Mouse (Mus musculus): ENCODE measurements at regions not wholly inside any gene's neighbourhood (a gene's known extent, or its start where the extent isn't known, plus 50 kb on each side); places are given as distances from the start of the nearest gene placed in this dataset.
A peak's percentile ranks its signal among the peaks of the same experiment; 100 is the strongest.

DNA sequence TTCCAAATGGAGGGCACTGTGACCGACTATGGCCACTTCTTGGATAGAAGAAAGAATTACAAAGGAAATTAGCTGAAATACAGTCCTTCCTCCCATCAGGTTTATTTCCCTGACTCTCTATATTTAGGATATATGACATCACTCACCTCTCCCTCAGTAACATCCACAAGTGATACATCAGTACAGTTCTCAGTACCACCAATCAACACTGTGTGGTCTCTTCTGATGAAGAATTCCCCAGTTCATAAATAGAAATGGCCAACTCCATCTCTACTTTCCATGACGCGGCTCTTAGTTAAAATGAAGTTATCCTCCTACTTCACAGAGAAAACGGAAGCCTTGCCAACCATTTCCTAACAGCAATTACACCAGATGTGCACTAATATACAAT lies 208.3 kb upstream of the Dio2 start:
- H3K9me3 ChIP-seq: no peaks in the 10 kb centered on the region
- no peak for DNase-seq (ENCODE audit: low spot score)
- H3K36me3 ChIP-seq (replicated peaks): no peaks in the 10 kb centered on the region
- 87% methylated on average over 4 of the region's 4 CpGs for WGBS
- no peaks in the 10 kb centered on the region for H3K4me1 ChIP-seq
- H3K27me3 ChIP-seq (replicated peaks; ENCODE audit: low read depth, poor library complexity, severe bottlenecking): no peaks in the 10 kb centered on the region
- H3K27ac ChIP-seq (replicated peaks): no peak overlapping the region
- H3K4me3 ChIP-seq: no peak overlapping the region

DNA sequence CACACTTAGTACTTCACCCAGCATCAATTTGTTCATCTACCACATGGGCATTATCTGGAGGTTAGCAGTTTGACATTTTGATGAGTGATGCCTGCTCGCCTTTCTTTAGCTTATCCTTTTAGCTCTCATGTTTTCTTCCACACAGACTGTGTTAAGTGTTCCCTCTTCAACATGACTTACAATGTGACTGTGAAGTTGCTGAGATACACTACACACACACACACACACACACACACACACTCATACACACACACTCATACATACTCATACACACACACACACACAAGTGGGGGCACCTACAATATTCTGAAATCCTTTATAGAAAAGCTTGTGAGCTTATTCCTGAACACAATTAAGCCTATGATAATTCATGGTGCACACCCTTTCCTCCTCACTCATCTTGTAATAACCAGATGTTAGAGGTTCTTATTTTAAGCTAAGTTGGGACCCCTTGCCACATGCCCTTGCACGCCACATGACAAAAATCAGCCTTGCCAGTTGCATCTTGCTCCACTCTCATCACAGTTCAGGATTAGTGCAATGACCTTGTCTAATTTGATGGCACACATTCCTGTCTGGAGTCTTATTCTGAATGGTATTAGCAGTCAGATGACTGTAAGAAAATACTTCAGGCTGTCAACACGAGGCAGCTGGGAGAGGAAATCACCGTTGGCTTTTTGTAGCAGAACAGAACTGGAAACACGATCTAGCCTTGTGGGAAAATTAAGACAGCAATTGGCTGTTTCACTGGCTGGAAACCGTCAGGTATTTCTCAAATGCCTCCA lies 207.7 kb upstream of the Dio2 start:
- H3K27ac ChIP-seq (replicated peaks): no peak overlapping the region
- 55% methylated on average over 6 of the region's 6 CpGs for WGBS
- H3K4me1 ChIP-seq: no peaks in the 10 kb centered on the region
- H3K9me3 ChIP-seq: no peaks in the 10 kb centered on the region
- DNase-seq (ENCODE audit: low spot score): peak; percentile 17
- no peaks in the 10 kb centered on the region for H3K36me3 ChIP-seq (replicated peaks)
- no peak overlapping the region for H3K4me3 ChIP-seq
- H3K27me3 ChIP-seq (replicated peaks; ENCODE audit: low read depth, poor library complexity, severe bottlenecking): no peaks in the 10 kb centered on the region

DNA sequence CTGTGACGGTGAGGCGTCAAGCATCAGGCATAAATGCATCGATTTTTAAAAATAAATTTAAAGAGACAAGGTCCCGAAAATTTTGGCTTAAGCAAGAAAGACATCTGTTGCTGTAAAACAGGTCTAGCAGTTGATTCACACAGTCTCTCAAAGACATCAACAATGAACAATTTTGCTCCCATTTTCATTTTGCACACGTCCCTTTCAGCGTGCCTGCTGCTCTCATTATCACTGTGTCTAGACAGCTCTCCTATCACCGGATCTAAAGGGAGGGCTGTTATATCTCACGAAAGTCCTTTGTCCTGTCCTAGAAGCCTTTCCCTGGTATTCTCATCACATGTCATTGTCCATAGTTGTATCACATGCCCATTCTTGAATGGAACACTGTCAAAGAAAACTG lies 194.4 kb upstream of the Dio2 start:
- H3K4me1 ChIP-seq: 0 out of 2 replicates have a peak, but pooled peaks cover 4% of the 10 kb centered on the region
- WGBS: 91% methylated on average over 8 of the region's 8 CpGs
- no peak overlapping the region for H3K4me3 ChIP-seq
- no peak for DNase-seq (ENCODE audit: low spot score)
- H3K27ac ChIP-seq (replicated peaks): no peak overlapping the region
- no peaks in the 10 kb centered on the region for H3K36me3 ChIP-seq (replicated peaks)
- no peaks in the 10 kb centered on the region for H3K27me3 ChIP-seq (replicated peaks; ENCODE audit: low read depth, poor library complexity, severe bottlenecking)
- no peaks in the 10 kb centered on the region for H3K9me3 ChIP-seq

DNA sequence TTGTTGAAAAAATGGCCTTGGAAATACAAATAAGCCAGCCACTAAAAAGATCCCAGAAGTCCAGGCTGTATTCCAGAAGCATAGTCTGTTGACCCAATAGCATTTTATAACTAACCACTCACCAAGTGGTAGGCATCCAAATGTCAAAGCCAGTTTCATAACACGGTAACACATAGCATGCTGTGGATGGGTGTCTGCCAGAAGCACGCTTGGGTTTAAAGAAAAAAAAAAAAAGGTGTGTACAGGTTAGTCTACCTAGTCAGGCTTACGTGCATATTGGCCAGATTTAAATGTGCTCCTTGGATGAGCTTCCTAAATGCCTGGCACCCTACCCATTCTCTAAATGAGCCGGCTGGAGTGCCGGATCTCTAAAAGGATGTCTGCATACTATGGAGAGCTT lies 194.0 kb upstream of the Dio2 start:
- Histone ChIP-seq H3K9me3 (no peaks in the 10 kb centered on the region), H3K4me1 (0 out of 2 replicates have a peak, but pooled peaks cover 4% of the 10 kb centered on the region), H3K27ac (replicated peaks) (no peak overlapping the region), H3K4me3 (no peak overlapping the region), H3K36me3 (replicated peaks) (no peaks in the 10 kb centered on the region), H3K27me3 (replicated peaks; ENCODE audit: low read depth, poor library complexity, severe bottlenecking) (no peaks in the 10 kb centered on the region)
- no peak for DNase-seq (ENCODE audit: low spot score)
- WGBS: 92% methylated on average over 5 of the region's 5 CpGs

DNA sequence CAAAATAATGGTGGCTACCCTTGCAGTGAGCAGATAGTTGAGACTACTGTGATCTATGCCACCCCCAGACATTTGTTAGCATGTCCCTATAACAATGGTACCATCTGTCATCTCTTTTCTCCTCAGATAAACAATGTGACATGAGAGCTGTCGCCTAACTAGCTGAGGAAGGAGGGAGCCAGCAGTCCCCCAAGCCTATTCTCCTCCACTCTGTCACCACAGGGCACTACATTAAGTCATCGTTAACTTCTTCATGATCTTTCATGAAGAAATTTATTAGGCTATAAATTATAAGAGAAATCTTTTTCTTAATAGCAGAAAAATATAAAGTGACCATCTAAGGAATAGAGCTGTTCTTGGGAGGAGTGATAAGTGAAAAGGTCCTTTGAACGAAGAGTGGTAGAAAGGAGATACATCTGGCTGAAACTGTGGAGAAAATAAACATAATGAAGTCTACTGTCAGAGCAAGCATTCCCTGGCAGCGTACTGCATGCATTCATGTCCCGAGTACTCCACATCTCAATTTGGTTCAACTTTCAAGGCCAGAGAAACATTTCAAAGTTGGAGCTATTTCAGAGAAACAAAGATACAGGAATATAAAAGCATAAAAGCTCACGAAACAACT lies 192.0 kb upstream of the Dio2 start:
- Histone ChIP-seq H3K27me3 (replicated peaks; ENCODE audit: low read depth, poor library complexity, severe bottlenecking) (no peaks in the 10 kb centered on the region), H3K36me3 (replicated peaks) (no peaks in the 10 kb centered on the region), H3K4me1 (0 out of 2 replicates have a peak, but pooled peaks cover 4% of the 10 kb centered on the region), H3K4me3 (no peak overlapping the region), H3K9me3 (no peaks in the 10 kb centered on the region), H3K27ac (replicated peaks) (no peak overlapping the region)
- 84% methylated on average over 6 of the region's 6 CpGs for WGBS
- DNase-seq (ENCODE audit: low spot score): no peak

DNA sequence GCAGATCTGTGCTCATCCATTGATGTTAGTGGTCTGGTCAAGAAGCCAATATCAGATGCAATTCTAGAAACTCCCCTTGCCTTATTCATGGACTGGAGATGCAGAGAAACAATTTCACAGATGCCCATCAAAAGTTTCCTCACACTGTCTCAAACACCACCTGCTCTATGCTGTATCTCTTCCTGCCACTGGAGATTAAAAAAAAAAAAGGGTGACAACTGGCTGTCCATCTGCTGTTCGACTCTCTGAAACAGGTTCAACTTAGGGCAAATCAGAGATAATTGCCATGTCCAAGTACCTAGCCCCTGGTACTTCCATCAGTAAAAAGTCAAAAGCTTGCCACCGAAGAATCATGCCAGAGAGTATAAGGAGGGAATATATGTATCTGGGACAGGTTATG lies 185.4 kb upstream of the Dio2 start:
- Histone ChIP-seq H3K4me3 (no peak overlapping the region), H3K4me1 (no peaks in the 10 kb centered on the region), H3K9me3 (no peaks in the 10 kb centered on the region), H3K27ac (replicated peaks) (no peak overlapping the region), H3K27me3 (replicated peaks; ENCODE audit: low read depth, poor library complexity, severe bottlenecking) (no peaks in the 10 kb centered on the region), H3K36me3 (replicated peaks) (no peaks in the 10 kb centered on the region)
- DNase-seq (ENCODE audit: low spot score): no peak
- 87% methylated on average over 2 of the region's 2 CpGs for WGBS

DNA sequence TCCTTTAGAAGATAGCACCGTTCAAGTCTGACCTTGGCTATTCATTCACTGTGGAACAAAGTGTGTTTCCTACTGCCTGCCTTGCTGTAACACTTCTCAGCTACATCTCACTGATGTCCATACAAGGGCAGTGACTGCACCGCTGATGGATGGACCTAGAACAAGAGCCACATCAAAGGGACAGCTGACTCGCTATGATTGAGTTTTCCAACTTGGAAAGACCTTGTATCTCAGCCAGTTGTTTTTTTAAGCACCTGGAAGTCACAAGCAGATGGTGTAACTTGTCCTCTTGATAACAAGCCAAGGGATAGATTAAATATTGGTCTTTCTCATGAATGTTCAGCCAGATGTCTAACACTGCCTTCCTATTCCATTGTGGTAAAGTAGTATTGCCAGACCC lies 184.9 kb upstream of the Dio2 start:
- H3K27me3 ChIP-seq (replicated peaks; ENCODE audit: low read depth, poor library complexity, severe bottlenecking): no peaks in the 10 kb centered on the region
- H3K4me1 ChIP-seq: no peaks in the 10 kb centered on the region
- DNase-seq (ENCODE audit: low spot score): no peak
- H3K36me3 ChIP-seq (replicated peaks): no peaks in the 10 kb centered on the region
- no peaks in the 10 kb centered on the region for H3K9me3 ChIP-seq
- H3K4me3 ChIP-seq: no peak overlapping the region
- H3K27ac ChIP-seq (replicated peaks): no peak overlapping the region
- 86% methylated on average over 3 of the region's 3 CpGs for WGBS

DNA sequence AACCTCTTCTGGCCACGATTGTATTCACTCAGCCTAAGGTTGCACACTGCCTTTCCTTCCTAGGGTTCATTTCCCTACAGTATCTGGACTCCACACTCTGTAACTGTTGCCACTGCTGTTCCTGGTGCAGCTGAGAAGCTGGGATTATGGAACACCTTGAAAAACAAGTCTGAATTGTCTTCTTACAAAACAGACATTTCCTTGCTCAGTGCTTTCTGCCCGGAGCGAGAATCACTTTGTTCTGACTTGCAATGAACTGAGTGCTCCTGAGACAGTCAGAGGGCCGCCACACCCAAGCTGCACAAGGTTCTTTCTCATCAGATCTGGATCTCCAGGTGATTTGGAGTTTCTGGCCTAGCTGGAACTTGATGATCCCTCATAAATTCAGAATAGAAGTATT lies 183.0 kb upstream of the Dio2 start:
- no peaks in the 10 kb centered on the region for H3K36me3 ChIP-seq (replicated peaks)
- 88% methylated on average over 4 of the region's 4 CpGs for WGBS

DNA sequence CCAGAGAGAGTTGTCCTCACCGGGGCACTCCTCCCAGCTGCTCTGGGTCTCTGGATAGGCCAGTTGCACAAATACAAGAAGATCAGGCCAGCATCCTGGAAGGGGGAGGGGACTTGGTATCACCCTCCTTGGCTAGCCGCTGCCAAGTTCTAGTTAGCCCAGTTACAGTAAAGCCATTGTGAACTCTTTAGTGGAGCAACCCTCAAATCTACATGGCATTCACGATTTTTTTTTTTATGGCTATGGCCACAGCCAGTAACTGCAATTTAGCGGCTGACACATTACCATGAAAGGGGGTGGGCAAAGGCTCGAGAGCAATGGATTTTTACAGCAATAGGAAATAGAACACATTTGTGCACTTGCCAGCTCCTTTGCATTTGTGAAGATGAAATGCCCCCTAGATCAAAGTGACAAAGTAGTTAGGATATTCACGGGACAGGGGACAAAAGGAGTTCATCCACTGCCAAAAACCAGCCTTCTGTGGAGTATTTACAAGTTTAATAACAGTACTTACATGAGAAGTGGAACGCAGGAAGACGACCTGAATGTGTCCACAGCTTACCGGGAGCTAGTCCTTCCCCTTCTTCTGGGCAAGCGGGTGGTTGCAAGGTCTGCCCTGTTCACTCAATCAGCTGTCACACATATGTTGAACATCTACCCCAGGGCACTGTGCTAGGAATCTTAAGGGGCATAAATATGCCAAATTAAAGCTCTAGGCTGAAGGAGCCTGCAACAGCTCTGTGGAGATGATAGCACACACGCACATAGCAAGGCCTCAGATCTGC lies 177.9 kb upstream of the Dio2 start:
- Histone ChIP-seq H3K27me3 (replicated peaks; ENCODE audit: low read depth, poor library complexity, severe bottlenecking) (no peaks in the 10 kb centered on the region), H3K9me3 (no peaks in the 10 kb centered on the region), H3K4me3 (no peak overlapping the region), H3K27ac (replicated peaks) (no peak overlapping the region), H3K4me1 (no peaks in the 10 kb centered on the region), H3K36me3 (replicated peaks) (no peaks in the 10 kb centered on the region)
- DNase-seq (ENCODE audit: low spot score): no peak
- 87% methylated on average over 11 of the region's 11 CpGs for WGBS

More for the DNA sequence above, 183.0 kb upstream of the Dio2 start:
- H3K27me3 ChIP-seq (replicated peaks; ENCODE audit: low read depth, poor library complexity, severe bottlenecking): no peaks in the 10 kb centered on the region
- no peak overlapping the region for H3K4me3 ChIP-seq
- no peak for DNase-seq (ENCODE audit: low spot score)
- no peak overlapping the region for H3K27ac ChIP-seq (replicated peaks)
- H3K9me3 ChIP-seq: no peaks in the 10 kb centered on the region
- H3K4me1 ChIP-seq: no peaks in the 10 kb centered on the region

DNA sequence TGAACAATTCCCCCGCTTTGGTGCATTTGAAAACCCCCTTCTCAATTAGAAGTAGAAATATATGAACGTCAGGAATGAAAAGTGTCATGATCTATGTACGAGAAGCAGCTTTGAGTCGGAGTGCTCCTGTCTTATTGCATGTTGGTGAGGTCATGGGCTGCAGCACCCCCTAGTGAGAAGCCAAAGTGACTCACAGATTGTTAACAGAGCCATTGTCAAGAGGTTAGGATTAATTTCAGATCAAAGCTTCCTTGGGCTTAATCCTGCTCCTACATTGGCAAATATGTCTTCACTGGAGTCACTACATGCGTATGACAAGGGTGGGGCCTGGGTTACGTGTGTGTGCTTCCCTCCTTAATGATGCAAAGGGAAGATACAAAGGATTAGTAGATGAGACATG lies 165.8 kb upstream of the Dio2 start:
- no peak overlapping the region for H3K27ac ChIP-seq (replicated peaks)
- peak; percentile 34 for DNase-seq (ENCODE audit: low spot score)
- WGBS: 84% methylated on average over 6 of the region's 6 CpGs

DNA sequence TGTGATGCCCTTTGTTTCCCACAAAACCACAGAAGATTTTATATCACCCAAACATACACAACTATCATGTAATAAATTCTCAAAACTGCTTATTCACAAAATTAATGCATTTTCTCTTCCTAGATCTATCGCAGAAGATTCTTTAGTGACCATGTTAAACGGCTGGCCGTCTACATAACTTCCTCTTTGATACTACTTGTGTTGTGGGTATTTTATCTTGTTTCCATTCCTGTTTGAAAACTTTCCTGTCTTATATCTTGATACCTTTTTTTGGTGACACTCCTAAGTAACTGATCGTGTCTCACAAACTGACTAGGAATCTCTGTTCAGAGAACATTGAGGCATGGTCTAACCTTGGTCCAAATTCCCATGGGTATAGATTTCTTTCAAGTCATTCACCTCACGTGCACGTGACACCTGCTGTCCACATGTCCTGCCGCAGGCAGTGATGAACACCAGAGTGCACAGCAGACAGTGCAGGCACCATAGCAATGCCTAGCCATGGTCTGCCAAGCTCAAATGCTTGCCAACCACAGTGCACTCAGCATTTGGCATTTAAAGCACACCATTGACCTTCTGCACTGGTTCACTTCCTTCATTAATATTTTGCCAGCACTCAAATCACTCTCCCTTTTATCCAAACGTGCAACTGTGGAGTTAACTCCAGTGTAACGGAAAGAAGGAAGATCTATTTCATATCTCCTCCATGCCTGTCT lies 155.6 kb upstream of the Dio2 start:
- Histone ChIP-seq H3K4me1 (no peaks in the 10 kb centered on the region), H3K36me3 (replicated peaks) (no peaks in the 10 kb centered on the region), H3K9me3 (no peaks in the 10 kb centered on the region), H3K27ac (replicated peaks) (no peak overlapping the region), H3K27me3 (replicated peaks; ENCODE audit: low read depth, poor library complexity, severe bottlenecking) (no peaks in the 10 kb centered on the region), H3K4me3 (no peak overlapping the region)
- WGBS: 91% methylated on average over 9 of the region's 9 CpGs
- DNase-seq (ENCODE audit: low spot score): no peak

More for the DNA sequence above, 165.8 kb upstream of the Dio2 start:
- H3K36me3 ChIP-seq (replicated peaks): no peaks in the 10 kb centered on the region
- H3K4me1 ChIP-seq: no peaks in the 10 kb centered on the region
- H3K9me3 ChIP-seq: no peaks in the 10 kb centered on the region
- H3K4me3 ChIP-seq: no peak overlapping the region
- H3K27me3 ChIP-seq (replicated peaks; ENCODE audit: low read depth, poor library complexity, severe bottlenecking): no peaks in the 10 kb centered on the region

DNA sequence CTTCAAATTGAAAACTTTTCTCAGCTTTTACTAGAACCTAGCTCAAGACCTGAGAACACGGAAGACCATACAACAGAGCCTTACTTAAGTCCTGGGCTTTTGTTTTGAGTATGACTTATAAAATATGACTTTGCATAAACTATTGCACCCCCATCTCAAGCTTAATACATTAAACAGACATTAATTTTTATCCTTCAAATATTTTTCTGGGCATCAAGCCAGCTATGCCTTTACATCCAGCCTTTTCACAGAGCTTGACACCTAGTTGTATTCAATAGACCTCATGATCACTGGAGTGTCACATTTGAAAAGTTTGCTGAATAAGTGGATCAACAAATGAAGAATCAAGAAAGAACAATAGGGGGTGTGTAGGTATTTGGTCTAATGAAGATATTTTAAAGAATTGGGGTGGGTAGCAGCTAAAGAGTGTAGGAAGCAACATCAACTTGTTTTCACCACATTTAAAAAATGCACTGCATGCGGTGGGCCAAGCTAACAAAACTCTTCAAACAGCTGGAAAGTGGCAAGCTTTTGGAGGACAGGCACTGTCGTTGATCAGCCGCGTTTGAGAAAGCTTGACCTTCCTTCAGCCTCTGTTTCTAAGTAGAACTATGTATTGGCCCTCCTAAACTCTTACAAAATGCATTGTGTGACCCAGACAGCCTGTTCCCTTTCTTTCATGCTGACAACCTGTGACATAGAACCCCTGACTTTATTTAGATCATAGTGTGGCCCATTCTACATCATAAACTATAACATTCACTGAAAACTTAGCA lies 138.2 kb upstream of the Dio2 start:
- DNase-seq (ENCODE audit: low spot score): no peak
- Histone ChIP-seq H3K4me1 (no peaks in the 10 kb centered on the region), H3K27ac (replicated peaks) (no peak overlapping the region), H3K9me3 (no peaks in the 10 kb centered on the region), H3K4me3 (no peak overlapping the region), H3K36me3 (replicated peaks) (no peaks in the 10 kb centered on the region), H3K27me3 (replicated peaks; ENCODE audit: low read depth, poor library complexity, severe bottlenecking) (no peaks in the 10 kb centered on the region)
- WGBS: 87% methylated on average over 5 of the region's 5 CpGs

Data from embryonic facial prominence, embryonic 10.5 days (tissue).